Mouse (Mus musculus) megakaryocyte progenitor cell, adult 5-6 weeks (primary cell): ENCODE measurements around the gene Cbx5. TPM values are rescaled to one million over a fixed set of nuclear protein-coding genes. Genes with fewer than 3 reads are reported as not detected.
A peak's percentile ranks its signal among the peaks of the same experiment; 100 is the strongest.

Experiments
- ATAC-seq: replicated peaks from 2 replicates; pipeline ENCODE4 v1.8.0; 2016; ENCODE audit warnings: mild to moderate bottlenecking, moderate TSS enrichment, inconsistent platforms; ENCODE audit not compliant: poor library complexity
- total RNA-seq, 2 experiments: library from RNA; stranded (forward) in 1 of 2; stranded (reverse) in 1 of 2; fragments of 157-497, 149-512 nt in 1 of 2; fragments of 200-1000 nt in 1 of 2; gene quantifications; 2 replicates each; pipeline versions ENCODE4 v1.2.3 to v1.2.4; 2015 to 2017

Gene Cbx5
- total RNA-seq, 2 experiments from 2014 or later = 119 to 194 TPM

- ATAC-seq = peak; percentile 42; the same call in 1 of the 2 replicates
These were observed 92.8 kb downstream of the Cbx5 start for GRCm38 (mm10) chr15:103146627-103147421.

GRCm38 (mm10) chr15:103145635-103146299 lies 93.8 kb downstream of the Cbx5 start:
- no peak for ATAC-seq

- ATAC-seq = no peak
These were observed 95.4 kb downstream of the Cbx5 start for GRCm38 (mm10) chr15:103144176-103144575.

Other genes starting within 250 kb of the Cbx5 start
- gene Hoxc8, start 249.2 kb downstream of the Cbx5 start, total RNA-seq (2015) = not detected in 2 replicates
- not detected in 2 replicates for gene Hoxc8, start 249.2 kb downstream of the Cbx5 start, total RNA-seq (2017)
- not detected in 2 replicates for gene Hoxc6, start 241.6 kb downstream of the Cbx5 start, total RNA-seq (2015)
- gene Hoxc6, start 241.6 kb downstream of the Cbx5 start, total RNA-seq (2017) = not detected in 2 replicates
- gene Hoxc4, start 220.9 kb downstream of the Cbx5 start, total RNA-seq (2015) = not detected in 2 replicates
- gene Hoxc4, start 220.9 kb downstream of the Cbx5 start, total RNA-seq (2017) = not detected in 2 replicates
- gene Smug1, start 72.7 kb downstream of the Cbx5 start, total RNA-seq (2015) = 2.1 and 4.5 TPM in 2 replicates
- 3.8 and 4.2 TPM in 2 replicates for gene Smug1, start 72.7 kb downstream of the Cbx5 start, total RNA-seq (2017)
- 700 and 701 TPM in 2 replicates for gene Hnrnpa1, start 616 bp upstream of the Cbx5 start, total RNA-seq (2015)
- 1,324 and 1,596 TPM in 2 replicates for gene Hnrnpa1, start 616 bp upstream of the Cbx5 start, total RNA-seq (2017)
- 115 and 140 TPM in 2 replicates for gene Nfe2, start 18.6 kb upstream of the Cbx5 start, total RNA-seq (2015)
- 126 and 148 TPM in 2 replicates for gene Nfe2, start 18.6 kb upstream of the Cbx5 start, total RNA-seq (2017)
- gene Copz1, start 32.9 kb upstream of the Cbx5 start, total RNA-seq (2015) = 245 and 256 TPM in 2 replicates
- 75.9 and 91.4 TPM in 2 replicates for gene Copz1, start 32.9 kb upstream of the Cbx5 start, total RNA-seq (2017)
- gene Gpr84, start 70.8 kb upstream of the Cbx5 start, total RNA-seq (2015) = 1.8 and 3.4 TPM in 2 replicates
- 1.8 and 2.3 TPM in 2 replicates for gene Gpr84, start 70.8 kb upstream of the Cbx5 start, total RNA-seq (2017)
- gene Zfp385a, start 100.3 kb upstream of the Cbx5 start, total RNA-seq (2015) = 11.5 and 12.4 TPM in 2 replicates
- 2.0 and 3.2 TPM in 2 replicates for gene Zfp385a, start 100.3 kb upstream of the Cbx5 start, total RNA-seq (2017)
- gene Itga5, start 126.9 kb upstream of the Cbx5 start, total RNA-seq (2015) = 16.4 and 17.3 TPM in 2 replicates
- gene Itga5, start 126.9 kb upstream of the Cbx5 start, total RNA-seq (2017) = 8.4 and 10.5 TPM in 2 replicates
- gene Gtsf1, start 190.7 kb upstream of the Cbx5 start, total RNA-seq (2015) = not detected in 2 replicates
- gene Gtsf1, start 190.7 kb upstream of the Cbx5 start, total RNA-seq (2017) = 0.27 TPM in 1 of 2 replicates, not detected in the other
- not detected in 2 replicates for gene Gtsf2, start 208.7 kb upstream of the Cbx5 start, total RNA-seq (2015)
- not detected in 2 replicates for gene Gtsf2, start 208.7 kb upstream of the Cbx5 start, total RNA-seq (2017)
- gene Nckap1l, start 214.0 kb upstream of the Cbx5 start, total RNA-seq (2015) = 65.0 and 67.1 TPM in 2 replicates
- gene Nckap1l, start 214.0 kb upstream of the Cbx5 start, total RNA-seq (2017) = 90.8 and 94.4 TPM in 2 replicates